Mouse (Mus musculus) CH12.LX (cell line): ENCODE measurements around the gene Atg10.

ENCODE experiments used
- CTCF ChIP-seq, 2 experiments: IDR thresholded peaks in 1 of 2; conservative IDR thresholded peaks in 1 of 2; 2 replicates each; pipeline ENCODE4 v1.5.1; 2011 to 2012; ENCODE audit warnings: low read depth in 2 of 2, low read length in 2 of 2, improper control_type of control experiment in 1 of 2, inconsistent platforms in 1 of 2, mild to moderate bottlenecking in 1 of 2, moderate library complexity in 1 of 2
- E2F4 ChIP-seq: IDR thresholded peaks from 2 replicates; pipeline ENCODE4 v1.6.1; 2011; ENCODE audit warnings: low read depth, low read length, improper control_type of control experiment; ENCODE audit not compliant: insufficient replicate concordance
- EP300 ChIP-seq: IDR thresholded peaks from 2 replicates; pipeline ENCODE4 v1.6.1; 2011; ENCODE audit warnings: low read length, improper control_type of control experiment
- HCFC1 ChIP-seq: IDR thresholded peaks from 2 replicates; pipeline ENCODE4 v1.6.1; 2012; ENCODE audit warnings: low read depth, mild to moderate bottlenecking, inconsistent platforms, low read length, improper control_type of control experiment
- MAX ChIP-seq: IDR thresholded peaks from 2 replicates; pipeline ENCODE4 v1.6.1; 2011; ENCODE audit warnings: low read length, improper control_type of control experiment
- POLR2A ChIP-seq: IDR thresholded peaks from 2 replicates; pipeline ENCODE4 v1.6.1; 2011; ENCODE audit warnings: low read depth, mild to moderate bottlenecking, improper control_type of control experiment, low read length
- SMC3 ChIP-seq: IDR thresholded peaks from 2 replicates; pipeline ENCODE4 v1.6.1; 2011; ENCODE audit warnings: low read depth, low read length, improper control_type of control experiment
- USF1 ChIP-seq: IDR thresholded peaks from 2 replicates; pipeline ENCODE4 v1.6.1; 2014; ENCODE audit warnings: low read depth, mild to moderate bottlenecking, inconsistent platforms, low read length, improper control_type of control experiment
- ZMIZ1 ChIP-seq: IDR thresholded peaks from 2 replicates; pipeline ENCODE4 v1.6.1; 2012; ENCODE audit warnings: low read depth, mild to moderate bottlenecking, inconsistent platforms, low read length, improper control_type of control experiment

DNA sequence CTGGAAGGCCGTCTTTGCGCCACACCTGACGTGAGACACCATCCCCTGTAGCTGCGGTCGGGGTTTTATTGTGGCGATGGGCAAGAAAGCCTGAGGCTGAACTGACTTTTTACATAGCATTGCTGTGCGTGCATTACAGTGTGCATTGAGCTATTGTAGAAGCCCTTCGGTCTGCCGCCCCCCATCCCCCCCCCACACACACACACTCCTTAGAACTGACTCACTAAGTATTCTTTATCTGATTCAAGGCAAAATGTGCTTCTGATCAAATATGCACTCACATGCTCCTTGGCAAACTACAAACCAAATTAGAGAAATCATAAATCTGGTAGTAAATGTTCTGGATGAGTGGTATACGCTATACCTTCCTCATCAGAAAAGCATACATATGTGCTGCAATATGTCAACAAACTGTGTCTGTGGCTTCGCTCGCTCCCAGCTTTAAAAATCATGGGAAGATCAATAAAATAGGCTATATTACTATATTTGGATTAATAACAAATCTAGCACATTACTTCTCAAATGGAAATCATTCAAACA is 137.3 kb downstream of the Atg10 start:
- TF ChIP-seq POLR2A (no peak), USF1 (no peak), EP300 (no peak), E2F4 (no peak), CTCF (conservative IDR thresholded peaks at IDR 0.05 in 1 of 2, IDR thresholded peaks at IDR 0.05 in 1 of 2; ENCODE audit: low read depth in 2 of 2, low read length in 2 of 2) (no peak), HCFC1 (no peak), ZMIZ1 (no peak), SMC3 (no peak), MAX (no peak)
